Mouse (Mus musculus): ENCODE measurements around the gene Lhfpl5. TPM values are rescaled to one million over a fixed set of nuclear protein-coding genes. Genes with fewer than 3 reads are reported as not detected.
A peak's percentile ranks its signal among the peaks of the same experiment; 100 is the strongest.
"Not testable (repeated sequence)": the region's sequence is repeated elsewhere in the genome, so short reads cannot be mapped to it uniquely, and the experiment has no call there.

Gene Lhfpl5
- polyA plus RNA-seq, 1 experiment from 2014 or later = 0.39 TPM

GRCm38 (mm10) chr17:28553040-28553793 lies 22.2 kb upstream of the Lhfpl5 start:
- peaks cover 45% of the 10 kb centered on the region for H3K4me1 ChIP-seq
- no peaks in the 10 kb centered on the region for H3K27me3 ChIP-seq (ENCODE audit: low read depth, poor library complexity, severe bottlenecking)
- 0 out of 2 replicates have a peak overlapping the region, but pooled peaks have one; percentile 4 for H3K4me3 ChIP-seq
- DNase-seq (ENCODE audit: low spot score) = peak; percentile 85
- no peaks in the 10 kb centered on the region for H3K36me3 ChIP-seq
- H3K9me3 ChIP-seq (replicated peaks) = no peaks in the 10 kb centered on the region
- 4% methylated on average over 14 of the region's 14 CpGs for WGBS
- peak overlapping the region; percentile 50; the same call in 1 of the 2 replicates for H3K27ac ChIP-seq

- H3K27me3 ChIP-seq (ENCODE audit: low read depth, poor library complexity, severe bottlenecking); DNase-seq (ENCODE audit: low spot score); H3K4me3 ChIP-seq; H3K36me3 ChIP-seq; H3K9me3 ChIP-seq (replicated peaks): not testable (repeated sequence)
- Histone ChIP-seq H3K4me1 (peaks cover 47% of the 10 kb centered on the region), H3K27ac (peak overlapping the region; percentile 50; the same call in 1 of the 2 replicates)
- WGBS = 93% methylated on average over 4 of the region's 4 CpGs
Measured at GRCm38 (mm10) chr17:28554021-28554420, 21.4 kb upstream of the Lhfpl5 start.

GRCm38 (mm10) chr17:28556635-28557396 lies 18.6 kb upstream of the Lhfpl5 start:
- no peak for DNase-seq (ENCODE audit: low spot score)
- peaks cover 63% of the 10 kb centered on the region for H3K4me1 ChIP-seq

GRCm38 (mm10) chr17:28557772-28558171 lies 17.7 kb upstream of the Lhfpl5 start:
- H3K36me3 ChIP-seq = no peaks in the 10 kb centered on the region
- H3K27me3 ChIP-seq (ENCODE audit: low read depth, poor library complexity, severe bottlenecking) = no peaks in the 10 kb centered on the region
- peaks cover 65% of the 10 kb centered on the region for H3K4me1 ChIP-seq
- H3K4me3 ChIP-seq = no peak overlapping the region
- no peaks in the 10 kb centered on the region for H3K9me3 ChIP-seq (replicated peaks)
- 73% methylated on average over 6 of the region's 6 CpGs for WGBS
- no peak for DNase-seq (ENCODE audit: low spot score)
- no peak overlapping the region for H3K27ac ChIP-seq

More at GRCm38 (mm10) chr17:28556635-28557396, 18.6 kb upstream of the Lhfpl5 start:
- Histone ChIP-seq H3K36me3 (no peaks in the 10 kb centered on the region), H3K27me3 (ENCODE audit: low read depth, poor library complexity, severe bottlenecking) (no peaks in the 10 kb centered on the region), H3K9me3 (replicated peaks) (no peaks in the 10 kb centered on the region), H3K27ac (peak overlapping the region; percentile 14; the same call in 1 of the 2 replicates), H3K4me3 (no peak overlapping the region)
- 50% methylated on average over 6 of the region's 6 CpGs for WGBS

- H3K36me3 ChIP-seq = no peaks in the 10 kb centered on the region
- H3K4me1 ChIP-seq = peaks cover 48% of the 10 kb centered on the region
- H3K4me3 ChIP-seq = no peak within 1 kb of the TSS
- WGBS = 90% methylated on average over 4 of the region's 4 CpGs
- DNase-seq (ENCODE audit: low spot score) = no peak
- H3K27ac ChIP-seq = 0 out of 2 replicates have a peak within 1 kb of the TSS, but pooled peaks have one; percentile 12
- H3K9me3 ChIP-seq (replicated peaks) = no peaks in the 10 kb centered on the region
- H3K27me3 ChIP-seq (ENCODE audit: low read depth, poor library complexity, severe bottlenecking) = no peaks in the 10 kb centered on the region
Measured at GRCm38 (mm10) chr17:28560598-28560997, 14.8 kb upstream of the Lhfpl5 start, which contains the start of gene Clps. Gene Clps, minus strand, starts transcription at chr17:28560766.

- Histone ChIP-seq H3K9me3 (replicated peaks) (no peaks in the 10 kb centered on the region), H3K27me3 (ENCODE audit: low read depth, poor library complexity, severe bottlenecking) (no peaks in the 10 kb centered on the region), H3K4me3 (no peak overlapping the region), H3K36me3 (no peaks in the 10 kb centered on the region), H3K27ac (0 out of 2 replicates have a peak overlapping the region, but pooled peaks have one; percentile 12), H3K4me1 (peaks cover 38% of the 10 kb centered on the region)
- WGBS = 59% methylated on average over 7 of the region's 7 CpGs
- DNase-seq (ENCODE audit: low spot score) = no peak
Measured at GRCm38 (mm10) chr17:28561613-28562012, 13.8 kb upstream of the Lhfpl5 start.

- DNase-seq (ENCODE audit: low spot score) = no peak
- Histone ChIP-seq H3K9me3 (replicated peaks) (no peaks in the 10 kb centered on the region), H3K27me3 (ENCODE audit: low read depth, poor library complexity, severe bottlenecking) (no peaks in the 10 kb centered on the region), H3K27ac (no peak overlapping the region), H3K36me3 (no peaks in the 10 kb centered on the region), H3K4me1 (peaks cover 22% of the 10 kb centered on the region), H3K4me3 (no peak overlapping the region)
Measured at GRCm38 (mm10) chr17:28565181-28565580, 10.3 kb upstream of the Lhfpl5 start.

- Histone ChIP-seq H3K27ac (no peak overlapping the region), H3K9me3 (replicated peaks) (no peaks in the 10 kb centered on the region), H3K4me1 (no peaks in the 10 kb centered on the region), H3K27me3 (ENCODE audit: low read depth, poor library complexity, severe bottlenecking) (no peaks in the 10 kb centered on the region), H3K4me3 (no peak overlapping the region), H3K36me3 (no peaks in the 10 kb centered on the region)
- WGBS = 59% methylated on average over 3 of the region's 3 CpGs
- no peak for DNase-seq (ENCODE audit: low spot score)
Measured at GRCm38 (mm10) chr17:28567541-28567940, 7.9 kb upstream of the Lhfpl5 start.

- DNase-seq (ENCODE audit: low spot score) = no peak
- no peaks in the 10 kb centered on the region for H3K9me3 ChIP-seq (replicated peaks)
- H3K36me3 ChIP-seq = no peaks in the 10 kb centered on the region
- H3K27me3 ChIP-seq (ENCODE audit: low read depth, poor library complexity, severe bottlenecking) = peaks cover 6% of the 10 kb centered on the region; the same call in 1 of the 2 replicates
- 86% methylated on average over 3 of the region's 3 CpGs for WGBS
- H3K27ac ChIP-seq = no peak overlapping the region
- H3K4me1 ChIP-seq = peaks cover 10% of the 10 kb centered on the region
- H3K4me3 ChIP-seq = no peak overlapping the region
Measured at GRCm38 (mm10) chr17:28571868-28572267, 3.6 kb upstream of the Lhfpl5 start.

GRCm38 (mm10) chr17:28572521-28572920 lies 2.9 kb upstream of the Lhfpl5 start:
- WGBS = 90% methylated on average over 7 of the region's 7 CpGs
- H3K27ac ChIP-seq = no peak overlapping the region

GRCm38 (mm10) chr17:28572941-28573340 lies 2.5 kb upstream of the Lhfpl5 start:
- 88% methylated on average over 6 of the region's 6 CpGs for WGBS

More at GRCm38 (mm10) chr17:28572521-28572920, 2.9 kb upstream of the Lhfpl5 start:
- Histone ChIP-seq H3K9me3 (replicated peaks) (no peaks in the 10 kb centered on the region), H3K27me3 (ENCODE audit: low read depth, poor library complexity, severe bottlenecking) (peaks cover 6% of the 10 kb centered on the region; the same call in 1 of the 2 replicates), H3K4me1 (peaks cover 10% of the 10 kb centered on the region), H3K4me3 (no peak overlapping the region), H3K36me3 (no peaks in the 10 kb centered on the region)
- DNase-seq (ENCODE audit: low spot score) = no peak

GRCm38 (mm10) chr17:28580396-28580795 lies 5.0 kb downstream of the Lhfpl5 start:
- H3K9me3 ChIP-seq (replicated peaks) = no peaks in the 10 kb centered on the region
- H3K36me3 ChIP-seq = no peaks in the 10 kb centered on the region
- H3K4me1 ChIP-seq = peaks cover 11% of the 10 kb centered on the region
- no peak overlapping the region for H3K4me3 ChIP-seq
- H3K27ac ChIP-seq = no peak overlapping the region
- DNase-seq (ENCODE audit: low spot score) = peak; percentile 94
- H3K27me3 ChIP-seq (ENCODE audit: low read depth, poor library complexity, severe bottlenecking) = 0 out of 2 replicates have a peak, but pooled peaks cover 6% of the 10 kb centered on the region
- 2% methylated on average over 9 of the region's 9 CpGs for WGBS

More at GRCm38 (mm10) chr17:28572941-28573340, 2.5 kb upstream of the Lhfpl5 start:
- no peak for DNase-seq (ENCODE audit: low spot score)
- Histone ChIP-seq H3K36me3 (no peaks in the 10 kb centered on the region), H3K4me1 (peaks cover 10% of the 10 kb centered on the region), H3K9me3 (replicated peaks) (no peaks in the 10 kb centered on the region), H3K27ac (no peak overlapping the region), H3K27me3 (ENCODE audit: low read depth, poor library complexity, severe bottlenecking) (peaks cover 6% of the 10 kb centered on the region; the same call in 1 of the 2 replicates), H3K4me3 (no peak overlapping the region)
